Mouse (Mus musculus) inflammation-experienced regulatory T-cells, adult 6 months (primary cell): ENCODE data around the gene Cstf1. TPM values are rescaled to one million over a fixed set of nuclear protein-coding genes. Genes with fewer than 3 reads are reported as not detected.

Experiments
- ATAC-seq: one replicate; pipeline ENCODE4 v1.8.0; 2017
- polyA plus RNA-seq, 3 experiments: library from polyadenylated mRNA; unstranded; fragments of 100-300 nt; shearing (Covaris generic); gene quantifications; one replicate each; pipeline ENCODE4 v1.2.1; 2017

The Cstf1 gene
- polyA plus RNA-seq, 3 experiments from 2014 or later = 28.1 to 31.5 (median 28.8) TPM

- no peak for ATAC-seq
Observed at GRCm38 (mm10) chr2:172376999-172377515, 6.6 kb downstream of the Cstf1 start.

DNA sequence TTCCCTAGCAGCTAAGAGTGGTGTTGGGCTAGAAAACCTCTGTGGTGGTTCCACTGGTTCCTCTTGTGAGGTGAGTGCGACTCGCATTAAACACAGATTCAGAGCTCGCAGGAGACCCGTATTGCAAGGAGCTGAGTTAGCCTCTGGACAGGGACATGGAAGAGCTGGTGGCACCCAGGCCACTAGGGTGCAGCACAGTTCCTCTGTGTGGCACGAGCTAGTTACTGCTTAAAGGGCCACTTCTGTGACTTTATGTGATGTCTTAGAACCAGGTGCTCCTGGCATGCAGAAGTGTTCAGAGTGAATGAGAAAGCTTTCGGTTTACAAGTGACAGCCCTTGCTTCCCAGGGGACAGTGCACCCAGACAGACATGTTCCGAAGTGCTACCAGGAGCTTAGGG lies 7.9 kb downstream of the Cstf1 start:
- peak; percentile 90 for ATAC-seq

GRCm38 (mm10) chr2:172380513-172380912 lies 10.0 kb downstream of the Cstf1 start:
- ATAC-seq = no peak

GRCm38 (mm10) chr2:172381341-172381740 lies 10.9 kb downstream of the Cstf1 start:
- ATAC-seq = no peak

DNA sequence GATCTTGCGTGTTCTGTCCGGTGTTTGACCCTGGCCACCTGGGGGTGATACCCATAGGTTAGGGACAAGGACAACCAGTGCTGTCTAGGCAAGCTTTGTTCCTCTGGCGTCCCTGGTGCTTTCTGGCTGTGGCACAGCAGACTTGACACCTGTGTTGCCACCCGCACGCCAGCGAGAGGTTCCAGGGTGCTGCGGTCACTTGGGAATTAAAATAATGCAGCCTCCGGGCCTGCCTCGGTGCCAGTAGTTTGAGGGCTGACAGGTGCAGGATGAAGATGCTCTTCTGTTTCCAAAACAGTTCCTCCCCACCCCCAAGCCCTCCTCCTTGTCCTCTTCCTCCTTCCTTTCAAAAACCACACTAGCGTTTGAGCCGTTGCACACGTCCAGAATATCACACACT lies 11.4 kb downstream of the Cstf1 start:
- ATAC-seq = no peak

DNA sequence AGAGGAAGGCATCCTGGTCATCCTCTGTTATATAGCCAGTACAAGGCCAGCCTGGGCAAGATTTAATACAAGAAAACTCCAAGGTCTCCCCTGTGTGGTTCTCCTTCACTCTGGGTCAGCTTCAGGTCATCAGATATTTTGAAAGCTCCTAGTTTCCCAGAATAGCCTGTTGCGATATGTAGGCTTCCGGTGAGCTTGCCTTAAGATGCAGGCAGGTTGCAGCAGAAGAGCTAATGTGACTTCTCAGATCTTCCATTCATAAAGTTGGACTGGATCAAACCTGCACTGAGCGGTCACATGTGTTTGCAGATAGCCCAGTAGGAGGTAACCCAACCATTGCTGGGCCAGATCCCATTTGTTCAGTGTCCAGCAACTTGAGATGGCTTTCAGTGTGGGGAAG lies 14.2 kb downstream of the Cstf1 start:
- no peak for ATAC-seq

DNA sequence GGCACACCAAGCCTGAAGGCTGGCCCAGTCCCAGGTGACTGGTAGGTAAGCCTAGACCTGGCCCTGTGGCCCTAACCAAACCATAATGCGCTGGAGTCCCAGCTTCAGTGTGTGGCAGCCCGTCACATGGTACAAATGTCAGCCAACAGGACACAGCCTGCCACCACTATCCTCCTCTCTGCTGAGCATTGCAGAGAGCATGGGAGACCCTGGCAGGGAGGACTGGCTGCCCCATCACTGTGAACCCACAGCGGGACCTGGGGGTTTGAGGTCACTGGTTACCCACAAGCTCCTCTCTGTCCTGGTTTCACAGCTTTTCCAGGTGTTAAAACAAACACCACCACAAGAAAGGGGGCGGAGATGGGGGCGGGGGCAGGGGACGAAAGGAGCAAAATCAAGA lies 19.9 kb downstream of the Cstf1 start:
- ATAC-seq = no peak

DNA sequence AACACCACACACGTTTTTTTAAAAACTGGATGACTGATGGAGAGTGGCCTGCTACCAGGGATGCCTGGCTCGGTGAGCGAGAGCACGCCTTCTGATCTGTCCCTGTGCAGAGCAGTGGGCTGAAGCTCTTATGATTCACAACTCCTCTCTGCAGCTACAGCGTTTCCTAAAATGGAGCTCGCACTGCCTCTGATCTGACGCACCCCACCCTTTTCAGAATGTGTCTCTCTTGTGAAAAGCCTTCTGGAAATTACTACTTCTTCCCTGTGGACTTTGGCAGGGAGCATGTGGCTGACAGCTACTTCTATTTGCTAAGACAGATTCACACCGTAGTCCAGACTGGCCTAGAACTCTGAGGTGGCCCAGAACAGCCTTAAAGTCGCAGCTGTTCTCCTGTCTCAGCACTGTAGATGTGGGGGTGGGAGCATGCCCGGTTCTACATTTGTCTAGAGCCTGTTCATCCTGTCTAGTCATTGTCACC lies 21.6 kb downstream of the Cstf1 start:
- peak; percentile 33 for ATAC-seq

- ATAC-seq = peak; percentile 74
Observed at GRCm38 (mm10) chr2:172393391-172394051, 23.0 kb downstream of the Cstf1 start, which contains the start of gene Cass4. TSS of gene Cass4 (plus strand) at chr2:172393794.

- ATAC-seq = no peak
Observed at GRCm38 (mm10) chr2:172394052-172394392, 23.5 kb downstream of the Cstf1 start.

DNA sequence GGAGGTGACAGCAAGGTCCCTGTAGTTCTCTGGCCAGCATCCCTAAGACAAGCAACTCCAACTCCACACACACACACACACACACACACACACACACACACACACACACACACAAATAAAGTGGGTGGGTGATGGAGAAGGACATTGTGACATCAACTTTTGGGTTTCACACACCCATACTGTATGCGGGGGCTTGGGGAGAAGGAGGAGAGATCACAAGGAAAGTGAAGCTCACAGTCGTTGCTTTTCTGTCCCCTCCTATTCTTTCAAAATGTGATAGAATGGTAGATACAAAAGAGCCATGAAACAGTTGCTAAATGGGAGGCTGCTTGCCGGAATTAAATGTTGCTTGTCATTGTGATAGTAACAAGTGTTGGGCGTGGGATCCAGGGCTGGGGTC lies 24.2 kb downstream of the Cstf1 start:
- no peak for ATAC-seq

- ATAC-seq = no peak
Observed at GRCm38 (mm10) chr2:172395961-172396360, 25.5 kb downstream of the Cstf1 start.

- peak; percentile 94 for ATAC-seq
Observed at GRCm38 (mm10) chr2:172399901-172400300, 29.4 kb downstream of the Cstf1 start.

DNA sequence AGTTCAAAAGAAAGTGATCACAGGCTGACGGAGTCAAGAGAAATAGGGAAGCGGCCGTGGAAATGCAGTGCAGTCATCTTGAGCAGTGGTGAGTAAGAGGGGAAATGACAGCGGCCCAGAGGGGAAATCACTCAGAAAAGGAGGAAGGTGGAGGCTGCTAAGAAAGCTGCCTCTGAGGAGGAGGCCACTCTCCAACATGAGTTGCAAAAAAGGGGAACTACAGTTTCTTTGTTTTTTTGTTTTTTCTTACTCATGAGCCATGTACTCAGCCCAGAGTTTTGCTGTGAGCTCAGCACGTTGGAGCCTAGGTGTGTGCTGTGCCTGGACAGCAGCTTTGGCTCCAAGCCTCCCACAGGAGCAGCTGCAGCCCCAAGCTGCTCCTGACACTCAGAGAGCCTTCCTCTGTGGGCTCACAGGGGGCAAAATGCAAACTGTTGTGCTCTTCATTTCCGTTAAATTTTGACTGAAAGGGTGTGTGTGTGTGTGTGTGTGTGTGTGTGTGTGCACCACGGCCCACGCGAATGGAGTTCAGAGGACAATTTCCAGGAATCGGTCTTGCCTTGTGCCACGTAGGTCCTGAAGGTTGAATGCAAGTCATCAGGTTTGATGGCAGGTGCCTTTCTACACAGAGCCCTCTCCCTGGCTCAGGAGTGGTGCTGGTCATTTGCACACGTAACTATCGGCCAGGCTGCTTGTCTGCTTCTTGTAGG lies 30.8 kb downstream of the Cstf1 start:
- ATAC-seq = peak; percentile 63

DNA sequence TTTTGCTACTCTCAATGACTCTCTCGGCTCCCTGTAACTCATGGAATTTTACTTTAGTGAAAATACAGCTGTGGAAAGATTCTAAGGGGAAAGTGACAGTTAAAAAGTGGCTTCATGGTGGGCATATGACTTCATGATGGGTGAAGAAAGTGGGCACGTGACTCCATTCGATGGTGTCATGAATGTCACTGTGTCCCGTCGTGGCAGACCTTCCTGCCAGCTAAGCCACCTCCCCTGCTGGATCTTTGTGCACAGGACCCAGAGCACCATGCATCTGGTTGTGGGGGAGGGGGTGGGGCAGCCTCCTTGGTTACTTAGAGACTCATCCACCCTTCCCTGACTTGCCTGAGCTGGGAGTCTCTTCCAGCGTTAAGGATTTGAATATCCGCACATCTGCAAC lies 33.8 kb downstream of the Cstf1 start:
- no peak for ATAC-seq

DNA sequence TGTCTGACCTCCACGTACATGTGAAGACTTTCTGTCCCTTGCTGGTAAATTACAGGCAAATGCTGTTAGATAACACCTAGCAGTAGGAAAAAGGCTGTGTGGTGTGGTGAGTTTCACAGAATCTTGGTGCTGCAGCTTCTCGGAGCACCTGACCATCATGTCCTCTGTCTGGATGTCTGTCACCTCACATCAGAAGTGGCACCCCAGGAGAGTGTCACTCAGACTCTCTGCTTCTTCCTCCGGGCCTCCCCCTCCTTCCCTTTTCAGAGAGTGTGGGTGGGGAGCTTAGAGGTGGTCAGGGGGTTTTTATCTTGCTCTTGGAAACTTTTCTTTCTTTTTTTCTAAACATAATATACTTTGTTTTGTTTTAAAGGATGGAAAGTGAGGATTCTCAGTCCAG lies 34.5 kb downstream of the Cstf1 start:
- peak; percentile 46 for ATAC-seq

DNA sequence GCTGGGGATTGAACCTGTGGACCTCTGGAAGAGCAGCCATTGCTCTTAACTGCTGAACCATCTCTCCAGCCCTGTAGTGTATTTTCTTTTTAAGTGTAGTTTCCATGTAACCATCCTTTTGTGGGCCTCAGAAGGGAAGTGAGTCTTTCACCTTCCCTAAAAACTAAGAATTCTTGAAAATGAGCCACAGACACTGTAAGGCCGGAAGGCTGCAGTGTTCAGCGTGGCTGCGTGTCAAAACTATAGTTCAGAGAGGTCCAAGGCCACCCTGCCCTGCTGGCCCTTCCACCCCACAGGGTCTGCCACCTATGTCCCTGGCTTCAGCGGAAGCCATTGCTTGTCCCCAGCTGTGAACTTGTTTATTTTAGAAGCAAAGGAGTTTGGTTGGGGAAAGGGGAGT lies 35.7 kb downstream of the Cstf1 start:
- no peak for ATAC-seq

GRCm38 (mm10) chr2:172407499-172407898 lies 37.0 kb downstream of the Cstf1 start:
- ATAC-seq = peak; percentile 26

GRCm38 (mm10) chr2:172410686-172411085 lies 40.2 kb downstream of the Cstf1 start:
- ATAC-seq = no peak

- ATAC-seq = no peak
Observed at GRCm38 (mm10) chr2:172411091-172411490, 40.6 kb downstream of the Cstf1 start.

DNA sequence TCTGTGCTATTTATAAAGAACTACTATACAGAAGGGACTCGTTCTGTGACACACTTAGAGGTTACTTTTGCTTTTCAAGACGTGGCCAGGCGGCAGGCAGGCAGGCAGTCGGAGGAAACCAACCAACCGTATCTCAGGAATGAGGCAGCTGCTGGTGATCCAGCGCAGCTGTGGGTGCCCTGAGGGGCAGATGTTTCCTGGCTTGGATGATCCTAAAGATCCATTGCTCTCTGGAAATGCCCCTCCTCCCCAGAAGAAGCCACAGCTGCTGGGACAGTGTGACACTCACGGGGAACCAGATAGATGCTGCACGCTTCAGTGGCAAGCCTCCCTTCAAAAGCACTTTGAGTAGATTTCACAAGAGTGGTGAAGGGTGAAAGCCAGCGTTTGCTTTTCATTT lies 42.0 kb downstream of the Cstf1 start:
- no peak for ATAC-seq

DNA sequence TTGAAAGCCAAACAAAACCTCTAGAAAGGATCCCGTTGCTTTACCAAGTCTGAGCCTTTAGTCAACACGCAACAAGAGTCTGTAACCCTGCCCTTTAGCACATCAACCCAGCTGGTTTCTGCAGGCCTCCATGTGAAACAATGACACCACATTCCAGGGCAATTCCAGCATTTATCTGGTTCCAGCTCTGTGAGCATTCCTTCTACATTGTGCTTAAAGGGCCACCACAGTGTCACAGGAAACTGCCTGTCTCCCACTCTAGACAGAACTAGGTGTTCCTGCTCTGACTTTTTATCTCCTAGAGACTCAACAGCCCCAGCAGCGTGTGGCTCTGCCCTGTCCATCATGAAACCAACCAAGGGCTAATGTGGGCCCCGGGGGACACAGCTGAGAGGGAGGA lies 42.8 kb downstream of the Cstf1 start:
- no peak for ATAC-seq

GRCm38 (mm10) chr2:172413894-172414293 lies 43.4 kb downstream of the Cstf1 start:
- ATAC-seq = no peak

DNA sequence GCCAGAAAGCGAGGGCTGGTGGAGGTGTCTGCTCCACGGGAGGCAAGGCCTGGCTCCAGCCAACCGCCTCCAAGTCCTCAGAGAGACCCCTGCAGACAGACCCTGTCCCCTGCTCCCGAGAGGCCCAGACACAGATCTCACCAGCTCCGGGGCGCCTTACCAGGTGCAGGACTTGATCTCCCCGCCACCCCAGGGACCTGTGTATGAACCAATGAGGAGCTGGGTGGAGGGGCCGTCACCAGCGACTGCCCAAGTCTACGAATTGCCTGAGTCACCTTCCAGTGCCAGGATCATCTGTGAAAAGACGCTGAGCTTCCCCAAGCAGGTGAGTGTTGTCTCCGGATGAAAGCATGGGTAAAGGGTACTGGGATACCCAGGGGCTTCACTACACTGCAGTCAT lies 45.7 kb downstream of the Cstf1 start:
- no peak for ATAC-seq
